Mouse (Mus musculus) megakaryocyte, adult 5-6 weeks (primary cell): ENCODE data around the gene Fam89a. TPM values are rescaled to one million over a fixed set of nuclear protein-coding genes. Genes with fewer than 3 reads are reported as not detected.

Experiments used
- ATAC-seq: 2 replicates; pipeline ENCODE4 v1.8.0; 2016; ENCODE audit warnings: mild to moderate bottlenecking, inconsistent platforms; ENCODE audit not compliant: poor library complexity, severe bottlenecking
- total RNA-seq, 2 experiments: library from RNA; stranded (forward) in 1 of 2; stranded (reverse) in 1 of 2; fragments of 153-499, 151-499 nt in 1 of 2; fragments of 221-1000, 200-1000 nt in 1 of 2; gene quantifications; 2 replicates each; pipeline versions ENCODE4 v1.2.3 to v1.2.4; 2015 to 2017

Gene Fam89a
- total RNA-seq, 2 experiments from 2014 or later = 0.33 to 0.98 TPM

- no peak for ATAC-seq
Observed at GRCm38 (mm10) chr8:124691706-124692105, 59.9 kb downstream of the Fam89a start.

Other genes starting within 250 kb of the Fam89a start
- gene Cog2, start 231.1 kb downstream of the Fam89a start, total RNA-seq (2015) = 11.0 and 14.4 TPM in 2 replicates
- 16.7 and 21.7 TPM in 2 replicates for gene Cog2, start 231.1 kb downstream of the Fam89a start, total RNA-seq (2017)
- 0.27 TPM in 1 of 2 replicates, not detected in the other for gene Agt, start 182.1 kb downstream of the Fam89a start, total RNA-seq (2015)
- gene Agt, start 182.1 kb downstream of the Fam89a start, total RNA-seq (2017) = 0.11 and 0.94 TPM in 2 replicates
- gene Capn9, start 175.7 kb downstream of the Fam89a start, total RNA-seq (2015) = not detected in 2 replicates
- gene Capn9, start 175.7 kb downstream of the Fam89a start, total RNA-seq (2017) = not detected in 2 replicates
- gene 2310022B05Rik, start 88.5 kb downstream of the Fam89a start, total RNA-seq (2015) = 6.2 and 7.5 TPM in 2 replicates
- 1.6 and 2.1 TPM in 2 replicates for gene 2310022B05Rik, start 88.5 kb downstream of the Fam89a start, total RNA-seq (2017)
- gene Ttc13, start 29.8 kb downstream of the Fam89a start, total RNA-seq (2015) = 34.0 and 47.9 TPM in 2 replicates
- 32.7 and 36.7 TPM in 2 replicates for gene Ttc13, start 29.8 kb downstream of the Fam89a start, total RNA-seq (2017)
- 4.6 and 5.3 TPM in 2 replicates for gene Arv1, start 29.7 kb downstream of the Fam89a start, total RNA-seq (2015)
- gene Arv1, start 29.7 kb downstream of the Fam89a start, total RNA-seq (2017) = 0.92 and 1.5 TPM in 2 replicates
- not detected in 2 replicates for gene Trim67, start 41.3 kb upstream of the Fam89a start, total RNA-seq (2015)
- gene Trim67, start 41.3 kb upstream of the Fam89a start, total RNA-seq (2017) = 0.04 TPM in 1 of 2 replicates, not detected in the other
- gene Gnpat, start 111.2 kb upstream of the Fam89a start, total RNA-seq (2015) = 44.3 and 54.3 TPM in 2 replicates
- gene Gnpat, start 111.2 kb upstream of the Fam89a start, total RNA-seq (2017) = 43.9 and 50.3 TPM in 2 replicates
- gene 2810004N23Rik, start 111.3 kb upstream of the Fam89a start, total RNA-seq (2015) = 11.6 and 13.2 TPM in 2 replicates
- 23.9 and 24.4 TPM in 2 replicates for gene 2810004N23Rik, start 111.3 kb upstream of the Fam89a start, total RNA-seq (2017)
- 6.5 and 8.9 TPM in 2 replicates for gene Exoc8, start 145.9 kb upstream of the Fam89a start, total RNA-seq (2015)
- 14.5 and 16.1 TPM in 2 replicates for gene Exoc8, start 145.9 kb upstream of the Fam89a start, total RNA-seq (2017)
- gene Sprtn, start 146.1 kb upstream of the Fam89a start, total RNA-seq (2015) = 11.0 and 11.1 TPM in 2 replicates
- gene Sprtn, start 146.1 kb upstream of the Fam89a start, total RNA-seq (2017) = 18.9 and 20.7 TPM in 2 replicates
- gene Egln1, start 197.5 kb upstream of the Fam89a start, total RNA-seq (2015) = 26.5 and 28.4 TPM in 2 replicates
- 17.8 and 19.2 TPM in 2 replicates for gene Egln1, start 197.5 kb upstream of the Fam89a start, total RNA-seq (2017)